Mouse (Mus musculus): ENCODE measurements around the gene Sec61a1.

GRCm38 (mm10) chr6:88557548-88557947 lies 38.8 kb upstream of the Sec61a1 start:
- TF ChIP-seq CTCF (IDR thresholded peaks at IDR 0.05) (no peak), EP300 (IDR thresholded peaks at IDR 0.05) (no peak)

Data from lung, postnatal 0 days (tissue).